Mouse (Mus musculus) CH12.LX (cell line): ENCODE data around the gene Nhlrc1.

Source experiments
- CTCF ChIP-seq, 2 experiments: IDR thresholded peaks in 1 of 2; conservative IDR thresholded peaks in 1 of 2; 2 replicates each; pipeline ENCODE4 v1.5.1; 2011 to 2012; ENCODE audit warnings: low read depth in 2 of 2, low read length in 2 of 2, improper control_type of control experiment in 1 of 2, inconsistent platforms in 1 of 2, mild to moderate bottlenecking in 1 of 2, moderate library complexity in 1 of 2
- HCFC1 ChIP-seq: IDR thresholded peaks from 2 replicates; pipeline ENCODE4 v1.6.1; 2012; ENCODE audit warnings: low read depth, mild to moderate bottlenecking, inconsistent platforms, low read length, improper control_type of control experiment
- MAFK ChIP-seq: IDR thresholded peaks from 2 replicates; pipeline ENCODE4 v1.6.1; 2011; ENCODE audit warnings: low read length, improper control_type of control experiment; ENCODE audit not compliant: insufficient replicate concordance
- MAX ChIP-seq: IDR thresholded peaks from 2 replicates; pipeline ENCODE4 v1.6.1; 2011; ENCODE audit warnings: low read length, improper control_type of control experiment
- NRF1 ChIP-seq: IDR thresholded peaks from 2 replicates; pipeline ENCODE4 v1.6.1; 2014; ENCODE audit warnings: low read depth, mild to moderate bottlenecking, inconsistent platforms, low read length, improper control_type of control experiment, moderate library complexity
- POLR2A ChIP-seq: IDR thresholded peaks from 2 replicates; pipeline ENCODE4 v1.6.1; 2011; ENCODE audit warnings: low read depth, mild to moderate bottlenecking, improper control_type of control experiment, low read length

GRCm38 (mm10) chr13:46967308-46967707 is 47.3 kb downstream of the Nhlrc1 start:
- TF ChIP-seq NRF1 (no peak), MAX (no peak), POLR2A (no peak), CTCF (conservative IDR thresholded peaks at IDR 0.05 in 1 of 2, IDR thresholded peaks at IDR 0.05 in 1 of 2; ENCODE audit: low read depth in 2 of 2, low read length in 2 of 2) (no peak), HCFC1 (no peak), MAFK (no peak)
